Mouse (Mus musculus): ENCODE measurements around the gene Efl1. TPM values are rescaled to one million over a fixed set of nuclear protein-coding genes. Genes with fewer than 3 reads are reported as not detected.

Efl1 gene
- polyA plus RNA-seq, 1 experiment from 2014 or later = 16.7 TPM

- no peak overlapping the region for H3K27ac ChIP-seq (replicated peaks)
- no peaks in the 10 kb centered on the region for H3K27me3 ChIP-seq
- H3K4me3 ChIP-seq = no peak overlapping the region
- no peak overlapping the region for H3K4me2 ChIP-seq
- H3K36me3 ChIP-seq = no peaks in the 10 kb centered on the region
- no peaks in the 10 kb centered on the region for H3K4me1 ChIP-seq (replicated peaks)
- no peak for ATAC-seq (ENCODE audit: low read depth)
- no peaks in the 10 kb centered on the region for H3K9me3 ChIP-seq
- WGBS = 51% methylated on average over 4 of the region's 4 CpGs
- no peak overlapping the region for H3K9ac ChIP-seq
Measured at GRCm38 (mm10) chr7:82802206-82802605, 153.8 kb downstream of the Efl1 start.

GRCm38 (mm10) chr7:82808257-82808656, 159.8 kb downstream of the Efl1 start:
- ATAC-seq (ENCODE audit: low read depth) = no peak
- Histone ChIP-seq H3K27me3 (no peaks in the 10 kb centered on the region), H3K9me3 (no peaks in the 10 kb centered on the region), H3K4me1 (replicated peaks) (peaks cover 28% of the 10 kb centered on the region), H3K9ac (no peak overlapping the region), H3K27ac (replicated peaks) (no peak overlapping the region), H3K4me3 (no peak overlapping the region), H3K36me3 (no peaks in the 10 kb centered on the region), H3K4me2 (no peak overlapping the region)
- WGBS = 87% methylated on average over 4 of the region's 4 CpGs

- Histone ChIP-seq H3K4me2 (no peak overlapping the region), H3K9me3 (no peaks in the 10 kb centered on the region)
Measured at GRCm38 (mm10) chr7:82809126-82809525, 160.7 kb downstream of the Efl1 start.

GRCm38 (mm10) chr7:82810799-82811139, 162.4 kb downstream of the Efl1 start:
- Histone ChIP-seq H3K4me3 (peak overlapping the region; percentile 19; the same call in 1 of the 2 replicates), H3K4me2 (peak overlapping the region; percentile 50), H3K9ac (peak overlapping the region; percentile 28; the same call in 1 of the 2 replicates), H3K4me1 (replicated peaks) (peaks cover 28% of the 10 kb centered on the region), H3K9me3 (no peaks in the 10 kb centered on the region), H3K27me3 (no peaks in the 10 kb centered on the region), H3K27ac (replicated peaks) (peak overlapping the region; percentile 72), H3K36me3 (no peaks in the 10 kb centered on the region)
- peak; percentile 66 for ATAC-seq (ENCODE audit: low read depth)
- WGBS = 17% methylated on average over 5 of the region's 5 CpGs

More at GRCm38 (mm10) chr7:82809126-82809525, 160.7 kb downstream of the Efl1 start:
- 61% methylated on average over 5 of the region's 5 CpGs for WGBS
- Histone ChIP-seq H3K4me3 (no peak overlapping the region), H3K4me1 (replicated peaks) (peaks cover 28% of the 10 kb centered on the region), H3K36me3 (no peaks in the 10 kb centered on the region), H3K27me3 (no peaks in the 10 kb centered on the region), H3K27ac (replicated peaks) (no peak overlapping the region), H3K9ac (no peak overlapping the region)
- ATAC-seq (ENCODE audit: low read depth) = no peak

GRCm38 (mm10) chr7:82811140-82811851, 162.9 kb downstream of the Efl1 start:
- ATAC-seq (ENCODE audit: low read depth) = peak; percentile 89
- H3K9ac ChIP-seq = peak overlapping the region; percentile 28; the same call in 1 of the 2 replicates
- no peaks in the 10 kb centered on the region for H3K27me3 ChIP-seq
- peak overlapping the region; percentile 72 for H3K27ac ChIP-seq (replicated peaks)
- 11% methylated on average over 19 of the region's 19 CpGs for WGBS
- no peaks in the 10 kb centered on the region for H3K9me3 ChIP-seq
- H3K4me3 ChIP-seq = peak overlapping the region; percentile 19
- peak overlapping the region; percentile 50 for H3K4me2 ChIP-seq
- H3K36me3 ChIP-seq = no peaks in the 10 kb centered on the region
- H3K4me1 ChIP-seq (replicated peaks) = peaks cover 28% of the 10 kb centered on the region

GRCm38 (mm10) chr7:82812186-82813155, 164.1 kb downstream of the Efl1 start:
- 78% methylated on average over 19 of the region's 19 CpGs for whole genome bisulfite sequencing

GRCm38 (mm10) chr7:82819541-82819940, 171.1 kb downstream of the Efl1 start:
- 92% methylated on average over 7 of the region's 7 CpGs for WGBS
- Histone ChIP-seq H3K9ac (no peak overlapping the region), H3K9me3 (no peaks in the 10 kb centered on the region), H3K4me3 (no peak overlapping the region), H3K27me3 (no peaks in the 10 kb centered on the region), H3K27ac (replicated peaks) (no peak overlapping the region), H3K4me2 (no peak overlapping the region), H3K4me1 (replicated peaks) (no peaks in the 10 kb centered on the region), H3K36me3 (no peaks in the 10 kb centered on the region)
- no peak for ATAC-seq (ENCODE audit: low read depth)

More at GRCm38 (mm10) chr7:82812186-82813155, 164.1 kb downstream of the Efl1 start:
- no peak for ATAC-seq (ENCODE audit: low read depth)
- Histone ChIP-seq H3K9ac (no peak overlapping the region), H3K4me1 (replicated peaks) (peaks cover 28% of the 10 kb centered on the region), H3K27ac (replicated peaks) (no peak overlapping the region), H3K9me3 (no peaks in the 10 kb centered on the region), H3K27me3 (no peaks in the 10 kb centered on the region), H3K36me3 (no peaks in the 10 kb centered on the region), H3K4me3 (no peak overlapping the region), H3K4me2 (no peak overlapping the region)

- no peaks in the 10 kb centered on the region for H3K9me3 ChIP-seq
- ATAC-seq (ENCODE audit: low read depth) = no peak
- H3K4me3 ChIP-seq = no peak overlapping the region
- no peak overlapping the region for H3K4me2 ChIP-seq
- no peaks in the 10 kb centered on the region for H3K4me1 ChIP-seq (replicated peaks)
- no peak overlapping the region for H3K27ac ChIP-seq (replicated peaks)
- H3K36me3 ChIP-seq = no peaks in the 10 kb centered on the region
- no peaks in the 10 kb centered on the region for H3K27me3 ChIP-seq
- H3K9ac ChIP-seq = no peak overlapping the region
- WGBS = 72% methylated on average over 4 of the region's 4 CpGs
Measured at GRCm38 (mm10) chr7:82820661-82821060, 172.2 kb downstream of the Efl1 start.

- no peak overlapping the region for H3K9ac ChIP-seq
- H3K27me3 ChIP-seq = no peaks in the 10 kb centered on the region
- no peaks in the 10 kb centered on the region for H3K36me3 ChIP-seq
- no peak overlapping the region for H3K27ac ChIP-seq (replicated peaks)
- ATAC-seq (ENCODE audit: low read depth) = no peak
- H3K9me3 ChIP-seq = no peaks in the 10 kb centered on the region
- H3K4me3 ChIP-seq = no peak overlapping the region
- no peaks in the 10 kb centered on the region for H3K4me1 ChIP-seq (replicated peaks)
- no peak overlapping the region for H3K4me2 ChIP-seq
- 69% methylated on average over 3 of the region's 3 CpGs for WGBS
Measured at GRCm38 (mm10) chr7:82821501-82821900, 173.1 kb downstream of the Efl1 start.

GRCm38 (mm10) chr7:82822528-82822927, 174.1 kb downstream of the Efl1 start:
- no peak overlapping the region for H3K4me2 ChIP-seq
- H3K9ac ChIP-seq = 0 out of 2 replicates have a peak overlapping the region, but pooled peaks have one; percentile 22
- no peaks in the 10 kb centered on the region for H3K9me3 ChIP-seq
- ATAC-seq (ENCODE audit: low read depth) = no peak; the same call in 1 of the 2 replicates
- H3K4me3 ChIP-seq = no peak overlapping the region
- no peaks in the 10 kb centered on the region for H3K36me3 ChIP-seq
- no peak overlapping the region for H3K27ac ChIP-seq (replicated peaks)
- 35% methylated on average over 1 of the region's 1 CpGs for WGBS
- no peaks in the 10 kb centered on the region for H3K27me3 ChIP-seq
- no peaks in the 10 kb centered on the region for H3K4me1 ChIP-seq (replicated peaks)

Measured in neural tube, embryonic 13.5 days (tissue).